Mouse (Mus musculus): ENCODE data around the gene Hcn2. TPM values are rescaled to one million over a fixed set of nuclear protein-coding genes. Genes with fewer than 3 reads are reported as not detected.

The Hcn2 gene
- total and polyA plus RNA-seq, 3 experiments = 0.11 to 0.27 TPM; not detected in 1

- no peak for TF ChIP-seq TAL1 (conservative IDR thresholded peaks at IDR 0.05; ENCODE audit: low read depth, low read length)
- peaks cover 24% of the 10 kb centered on the region for H3K36me3 ChIP-seq (replicated peaks)
Measured at GRCm38 (mm10) chr10:79693580-79694378, 22.7 kb upstream of the Hcn2 start.

DNA sequence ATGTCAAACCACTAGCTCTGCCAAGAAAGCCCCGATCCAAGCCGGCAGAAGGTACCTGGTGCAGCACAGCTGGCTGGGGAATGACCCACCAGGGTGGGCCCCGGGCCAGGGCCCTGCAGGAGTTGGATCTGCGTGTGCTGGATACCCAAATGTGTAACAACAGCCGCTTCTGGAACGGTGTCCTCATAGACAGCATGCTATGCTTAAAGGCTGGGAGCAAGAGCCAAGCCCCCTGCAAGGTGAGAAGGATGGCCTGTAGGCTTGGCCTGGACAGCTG, 22.1 kb upstream of the Hcn2 start:
- ATAC-seq (ENCODE audit: extremely low read depth, insufficient number of reproducible peaks, low FRiP score, poor library complexity, severe bottlenecking) (no peak), DNase-seq (ENCODE audit: low spot score) (no peak)
- Histone ChIP-seq H3K36me3 (replicated peaks) (peaks cover 18% of the 10 kb centered on the region), H3K4me1 (ENCODE audit: insufficient read depth, low read depth, low read length) (peaks cover 7% of the 10 kb centered on the region), H3K9me3 (replicated peaks) (peaks cover 6% of the 10 kb centered on the region), H3K27me3 (ENCODE audit: insufficient read depth, low read length) (peaks cover 24% of the 10 kb centered on the region), H3K4me3 (ENCODE audit: low read depth, low read length) (no peak overlapping the region)
- no peak for TF ChIP-seq CTCF (IDR thresholded peaks at IDR 0.05; ENCODE audit: low read depth, low read length)
- TF ChIP-seq POLR2AphosphoS5 (IDR thresholded peaks at IDR 0.05; ENCODE audit: insufficient replicate concordance, low read depth, low read length) = no peak
- no peak for TF ChIP-seq TAL1 (conservative IDR thresholded peaks at IDR 0.05; ENCODE audit: low read depth, low read length)
- no peak for TF ChIP-seq GATA1 (IDR thresholded peaks at IDR 0.05; ENCODE audit: borderline replicate concordance, low read length)
- TF ChIP-seq GATA2 (IDR thresholded peaks at IDR 0.05; ENCODE audit: borderline replicate concordance, low read depth, low read length) = no peak

More at GRCm38 (mm10) chr10:79693580-79694378, 22.7 kb upstream of the Hcn2 start:
- Histone ChIP-seq H3K4me3 (ENCODE audit: low read depth, low read length) (no peak overlapping the region), H3K27me3 (ENCODE audit: insufficient read depth, low read length) (peaks cover 24% of the 10 kb centered on the region), H3K4me1 (ENCODE audit: insufficient read depth, low read depth, low read length) (peaks cover 8% of the 10 kb centered on the region), H3K9me3 (replicated peaks) (peaks cover 6% of the 10 kb centered on the region)
- no peak for DNase-seq (ENCODE audit: low spot score)
- no peak for ATAC-seq (ENCODE audit: extremely low read depth, insufficient number of reproducible peaks, low FRiP score, poor library complexity, severe bottlenecking)

GRCm38 (mm10) chr10:79695231-79696128, 21.0 kb upstream of the Hcn2 start:
- H3K4me3 ChIP-seq (ENCODE audit: low read depth, low read length) = no peak overlapping the region
- H3K36me3 ChIP-seq (replicated peaks) = peaks cover 8% of the 10 kb centered on the region
- DNase-seq (ENCODE audit: low spot score) (peak; percentile 82), ATAC-seq (ENCODE audit: extremely low read depth, insufficient number of reproducible peaks, low FRiP score, poor library complexity, severe bottlenecking) (peak; percentile 60)
- H3K27me3 ChIP-seq (ENCODE audit: insufficient read depth, low read length) = peaks cover 28% of the 10 kb centered on the region
- H3K9me3 ChIP-seq (replicated peaks) = peaks cover 6% of the 10 kb centered on the region
- H3K4me1 ChIP-seq (ENCODE audit: insufficient read depth, low read depth, low read length) = peaks cover 7% of the 10 kb centered on the region
- TF ChIP-seq GATA2 (IDR thresholded peaks at IDR 0.05; ENCODE audit: borderline replicate concordance, low read depth, low read length) = no peak
- TF ChIP-seq CTCF (IDR thresholded peaks at IDR 0.05; ENCODE audit: low read depth, low read length) = peak; percentile 96
- no peak for TF ChIP-seq GATA1 (IDR thresholded peaks at IDR 0.05; ENCODE audit: borderline replicate concordance, low read length)

DNA sequence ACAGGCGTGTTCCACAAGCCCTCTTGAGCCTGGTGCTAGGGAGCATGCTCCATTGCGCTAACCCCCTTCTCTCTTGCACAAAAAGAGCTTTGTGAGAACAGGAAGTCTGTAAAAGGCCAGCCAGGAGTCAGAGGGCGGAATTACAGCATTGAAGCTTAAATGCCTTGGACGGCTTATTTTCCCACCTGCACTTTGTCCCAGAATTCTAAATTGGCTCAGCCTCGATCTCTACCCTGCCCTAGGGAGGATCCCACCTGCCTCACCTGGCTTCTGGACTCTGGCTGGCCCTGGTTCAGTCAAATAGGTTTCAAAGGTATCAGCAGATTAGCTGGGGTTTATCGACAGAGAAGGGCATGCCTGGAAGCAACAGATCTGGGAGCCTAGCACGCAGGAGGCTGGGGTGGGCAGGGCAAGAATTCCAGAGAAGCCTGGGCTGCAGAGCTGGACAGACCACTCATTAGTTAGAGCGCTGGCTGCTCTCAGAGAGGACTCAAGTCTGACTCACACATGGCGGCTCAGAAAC, 20.2 kb upstream of the Hcn2 start:
- TF ChIP-seq TAL1 (conservative IDR thresholded peaks at IDR 0.05; ENCODE audit: low read depth, low read length) (no peak), POLR2AphosphoS5 (IDR thresholded peaks at IDR 0.05; ENCODE audit: insufficient replicate concordance, low read depth, low read length) (no peak), CTCF (IDR thresholded peaks at IDR 0.05; ENCODE audit: low read depth, low read length) (no peak), GATA1 (IDR thresholded peaks at IDR 0.05; ENCODE audit: borderline replicate concordance, low read length) (no peak), GATA2 (IDR thresholded peaks at IDR 0.05; ENCODE audit: borderline replicate concordance, low read depth, low read length) (no peak)
- Histone ChIP-seq H3K36me3 (replicated peaks) (peaks cover 6% of the 10 kb centered on the region), H3K9me3 (replicated peaks) (peaks cover 6% of the 10 kb centered on the region), H3K4me3 (ENCODE audit: low read depth, low read length) (no peak overlapping the region), H3K27me3 (ENCODE audit: insufficient read depth, low read length) (peaks cover 30% of the 10 kb centered on the region), H3K4me1 (ENCODE audit: insufficient read depth, low read depth, low read length) (peaks cover 7% of the 10 kb centered on the region)
- ATAC-seq (ENCODE audit: extremely low read depth, insufficient number of reproducible peaks, low FRiP score, poor library complexity, severe bottlenecking) (no peak), DNase-seq (ENCODE audit: low spot score) (no peak)

DNA sequence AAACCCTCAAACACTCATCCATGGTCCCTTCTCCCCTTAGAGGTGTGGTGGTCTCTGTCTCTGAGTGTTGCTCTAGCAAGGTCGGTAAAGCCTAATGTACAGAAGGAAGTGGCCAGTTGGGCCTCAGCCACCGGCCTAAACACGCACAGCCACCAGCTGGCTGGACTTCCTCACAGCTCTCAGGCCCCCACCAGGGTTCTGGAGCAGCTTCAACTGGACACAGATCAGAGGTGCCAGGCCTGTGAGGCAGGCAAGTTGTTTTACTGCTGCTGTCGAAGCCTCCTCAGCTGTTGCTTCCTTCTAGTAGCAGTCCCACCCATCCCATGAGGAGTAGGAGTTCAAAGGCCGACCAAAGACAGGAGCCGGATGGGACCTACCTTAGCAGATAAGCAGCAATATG, 18.5 kb upstream of the Hcn2 start:
- Histone ChIP-seq H3K36me3 (replicated peaks) (no peaks in the 10 kb centered on the region), H3K4me3 (ENCODE audit: low read depth, low read length) (no peak overlapping the region), H3K9me3 (replicated peaks) (no peaks in the 10 kb centered on the region), H3K27me3 (ENCODE audit: insufficient read depth, low read length) (peaks cover 30% of the 10 kb centered on the region), H3K4me1 (ENCODE audit: insufficient read depth, low read depth, low read length) (peaks cover 8% of the 10 kb centered on the region)
- no peak for ATAC-seq (ENCODE audit: extremely low read depth, insufficient number of reproducible peaks, low FRiP score, poor library complexity, severe bottlenecking)
- no peak for DNase-seq (ENCODE audit: low spot score)
- TF ChIP-seq CTCF (IDR thresholded peaks at IDR 0.05; ENCODE audit: low read depth, low read length) (no peak), POLR2AphosphoS5 (IDR thresholded peaks at IDR 0.05; ENCODE audit: insufficient replicate concordance, low read depth, low read length) (no peak), GATA1 (IDR thresholded peaks at IDR 0.05; ENCODE audit: borderline replicate concordance, low read length) (no peak), TAL1 (conservative IDR thresholded peaks at IDR 0.05; ENCODE audit: low read depth, low read length) (no peak), GATA2 (IDR thresholded peaks at IDR 0.05; ENCODE audit: borderline replicate concordance, low read depth, low read length) (no peak)

GRCm38 (mm10) chr10:79698459-79698858, 18.0 kb upstream of the Hcn2 start:
- Histone ChIP-seq H3K4me3 (ENCODE audit: low read depth, low read length) (no peak overlapping the region), H3K27me3 (ENCODE audit: insufficient read depth, low read length) (peaks cover 30% of the 10 kb centered on the region), H3K9me3 (replicated peaks) (no peaks in the 10 kb centered on the region), H3K36me3 (replicated peaks) (no peaks in the 10 kb centered on the region), H3K4me1 (ENCODE audit: insufficient read depth, low read depth, low read length) (peaks cover 9% of the 10 kb centered on the region)
- TF ChIP-seq GATA2 (IDR thresholded peaks at IDR 0.05; ENCODE audit: borderline replicate concordance, low read depth, low read length) = no peak
- TF ChIP-seq TAL1 (conservative IDR thresholded peaks at IDR 0.05; ENCODE audit: low read depth, low read length) = no peak
- no peak for TF ChIP-seq POLR2AphosphoS5 (IDR thresholded peaks at IDR 0.05; ENCODE audit: insufficient replicate concordance, low read depth, low read length)
- no peak for TF ChIP-seq GATA1 (IDR thresholded peaks at IDR 0.05; ENCODE audit: borderline replicate concordance, low read length)
- ATAC-seq (ENCODE audit: extremely low read depth, insufficient number of reproducible peaks, low FRiP score, poor library complexity, severe bottlenecking) = no peak
- DNase-seq (ENCODE audit: low spot score) = no peak
